Mouse (Mus musculus) MEL (cell line): ENCODE data around the gene Myh1. TPM values are rescaled to one million over a fixed set of nuclear protein-coding genes. Genes with fewer than 3 reads are reported as not detected.

Experiments used
- DNase-seq: peaks from one replicate; pipeline ENCODE4 v3.0.0; 2011; ENCODE audit warnings: low read depth, low spot score
- H3K27ac ChIP-seq: 2 replicates; pipeline ENCODE4 v1.5.1; 2012; ENCODE audit warnings: low read depth, mild to moderate bottlenecking, control low read depth, low read length, moderate library complexity; ENCODE audit not compliant: control insufficient read depth
- H3K27me3 ChIP-seq, 2 experiments: fragments of 150-350 bp in 1 of 2; sonication (generic) in 1 of 2; 2 replicates each; pipeline ENCODE4 v1.6.1; 2012; ENCODE audit warnings: low read length in 2 of 2, mild to moderate bottlenecking in 2 of 2, improper control_type of control experiment in 1 of 2, moderate library complexity in 1 of 2; ENCODE audit not compliant: insufficient read depth in 2 of 2, control insufficient read depth in 1 of 2
- H3K36me3 ChIP-seq, 2 experiments: 2 replicates each; pipeline ENCODE4 v1.6.1; 2012 to 2014; ENCODE audit warnings: low read length in 2 of 2, improper control_type of control experiment in 1 of 2, inconsistent platforms in 1 of 2, mild to moderate bottlenecking in 1 of 2; ENCODE audit not compliant: insufficient read depth in 2 of 2, control insufficient read depth in 1 of 2
- H3K4me1 ChIP-seq, 2 experiments: fragments of 150-350 bp in 1 of 2; sonication (generic) in 1 of 2; 2 replicates each; pipeline ENCODE4 v1.6.1; 2012; ENCODE audit warnings: low read length in 2 of 2, improper control_type of control experiment in 1 of 2, mild to moderate bottlenecking in 1 of 2; ENCODE audit not compliant: insufficient read depth in 2 of 2, control insufficient read depth in 1 of 2
- H3K4me3 ChIP-seq, 2 experiments: fragments of 150-350 bp in 1 of 2; sonication (generic) in 1 of 2; 2 replicates each; pipeline ENCODE4 v1.5.1; 2012; ENCODE audit warnings: low read depth in 2 of 2, low read length in 2 of 2, mild to moderate bottlenecking in 2 of 2, moderate library complexity in 2 of 2, control low read depth in 1 of 2, improper control_type of control experiment in 1 of 2; ENCODE audit not compliant: control insufficient read depth in 1 of 2, insufficient read depth in 1 of 2
- H3K79me2 ChIP-seq: 2 replicates; pipeline ENCODE4 v1.6.1; 2012; ENCODE audit warnings: mild to moderate bottlenecking, low read length, moderate library complexity; ENCODE audit not compliant: control insufficient read depth, poor library complexity, insufficient read depth
- H3K9ac ChIP-seq: 2 replicates; pipeline ENCODE4 v1.6.1; 2012; ENCODE audit warnings: low read depth, mild to moderate bottlenecking, control low read depth, low read length, moderate library complexity; ENCODE audit not compliant: control insufficient read depth, poor library complexity, severe bottlenecking
- H3K9me3 ChIP-seq: fragments of 150-350 bp; sonication (generic); replicated peaks from 2 replicates; pipeline ENCODE4 v1.6.1; 2012; ENCODE audit warnings: mild to moderate bottlenecking, low read length, improper control_type of control experiment, moderate library complexity; ENCODE audit not compliant: insufficient read depth
- CHD2 ChIP-seq: IDR thresholded peaks from 2 replicates; pipeline ENCODE4 v1.6.1; 2011; ENCODE audit warnings: low read length, improper control_type of control experiment
- E2F4 ChIP-seq: IDR thresholded peaks from 2 replicates; pipeline ENCODE4 v1.6.1; 2011; ENCODE audit warnings: low read depth, low read length, improper control_type of control experiment, borderline replicate concordance
- EP300 ChIP-seq, 2 experiments: IDR thresholded peaks; 2 replicates each; pipeline ENCODE4 v1.6.1; 2011; ENCODE audit warnings: improper control_type of control experiment in 2 of 2, low read length in 2 of 2, low read depth in 1 of 2, mild to moderate bottlenecking in 1 of 2
- ETS1 ChIP-seq: IDR thresholded peaks from 2 replicates; pipeline ENCODE4 v1.6.1; 2012; ENCODE audit warnings: low read depth, mild to moderate bottlenecking, inconsistent platforms, low read length, improper control_type of control experiment, moderate library complexity
- JUND ChIP-seq: IDR thresholded peaks from 2 replicates; pipeline ENCODE4 v1.6.1; 2011; ENCODE audit warnings: low read depth, mild to moderate bottlenecking, improper control_type of control experiment, low read length
- KAT2A ChIP-seq: conservative IDR thresholded peaks from 2 replicates; pipeline ENCODE4 v1.6.1; 2012; ENCODE audit warnings: low read depth, low read length, improper control_type of control experiment, inconsistent platforms
- MAX ChIP-seq: IDR thresholded peaks from 2 replicates; pipeline ENCODE4 v1.6.1; 2011; ENCODE audit warnings: low read length, improper control_type of control experiment
- MEF2A ChIP-seq: IDR thresholded peaks from 2 replicates; pipeline ENCODE4 v1.6.1; 2014; ENCODE audit warnings: low read depth, mild to moderate bottlenecking, inconsistent platforms, low read length, improper control_type of control experiment; ENCODE audit not compliant: poor library complexity, insufficient replicate concordance, severe bottlenecking; ENCODE audit errors: extremely low read depth
- NRF1 ChIP-seq: IDR thresholded peaks from 2 replicates; pipeline ENCODE4 v1.6.1; 2014; ENCODE audit warnings: low read depth, mild to moderate bottlenecking, inconsistent platforms, low read length, improper control_type of control experiment, moderate library complexity; ENCODE audit not compliant: poor library complexity, insufficient read depth, severe bottlenecking
- POLR2AphosphoS2 ChIP-seq: IDR thresholded peaks from 2 replicates; pipeline ENCODE4 v1.6.1; 2011; ENCODE audit warnings: low read length, improper control_type of control experiment
- TAL1 ChIP-seq: IDR thresholded peaks from 2 replicates; pipeline ENCODE4 v1.6.1; 2012; ENCODE audit warnings: mild to moderate bottlenecking, inconsistent platforms, low read length, moderate library complexity, mixed read lengths
- TCF12 ChIP-seq: IDR thresholded peaks from 2 replicates; pipeline ENCODE4 v1.6.1; 2014; ENCODE audit warnings: low read depth, mild to moderate bottlenecking, inconsistent platforms, low read length, improper control_type of control experiment, moderate library complexity
- UBTF ChIP-seq: IDR thresholded peaks from 2 replicates; pipeline ENCODE4 v1.6.1; 2012; ENCODE audit warnings: low read depth, mild to moderate bottlenecking, inconsistent platforms, low read length, improper control_type of control experiment, moderate library complexity, borderline replicate concordance; ENCODE audit not compliant: insufficient read depth
- USF1 ChIP-seq: IDR thresholded peaks from 2 replicates; pipeline ENCODE4 v1.6.1; 2014; ENCODE audit warnings: low read depth, mild to moderate bottlenecking, inconsistent platforms, low read length, improper control_type of control experiment, moderate library complexity
- USF2 ChIP-seq, 2 experiments: IDR thresholded peaks; 2 replicates each; pipeline ENCODE4 v1.6.1; 2011 to 2012; ENCODE audit warnings: improper control_type of control experiment in 2 of 2, low read length in 2 of 2, borderline replicate concordance in 1 of 2, inconsistent platforms in 1 of 2, low read depth in 1 of 2, mild to moderate bottlenecking in 1 of 2; ENCODE audit not compliant: insufficient read depth in 1 of 2
- ZC3H11A ChIP-seq: IDR thresholded peaks from 2 replicates; pipeline ENCODE4 v1.6.1; 2012; ENCODE audit warnings: low read depth, mild to moderate bottlenecking, inconsistent platforms, low read length, improper control_type of control experiment
- ZKSCAN1 ChIP-seq: IDR thresholded peaks from 2 replicates; pipeline ENCODE4 v1.6.1; 2012; ENCODE audit warnings: low read depth, mild to moderate bottlenecking, inconsistent platforms, low read length, improper control_type of control experiment, moderate library complexity
- polyA plus RNA-seq, 2 experiments: library from polyadenylated mRNA; stranded (reverse) in 1 of 2; unstranded in 1 of 2; fragments of >175 nt in 1 of 2; fragments of >200 nt in 1 of 2; gene quantifications; 2 replicates each; pipeline versions ENCODE4 v1.2.1 to v1.2.4; 2012; ENCODE audit warnings: low replicate concordance in 2 of 2, low read depth in 1 of 2; ENCODE audit not compliant: insufficient read length in 2 of 2, insufficient read depth in 1 of 2, missing spikeins in 1 of 2
- total RNA-seq: library from RNA; depleted of rRNA; stranded (reverse); fragments of 300-350 nt; gene quantifications from 2 replicates; pipeline ENCODE4 v1.2.3, GENCODE M21; 2012

Myh1 gene
- total and polyA plus RNA-seq, 3 experiments = not detected

- Histone ChIP-seq H3K9ac (no peak overlapping the region), H3K4me1 (no peaks in the 10 kb centered on the region), H3K79me2 (no peaks in the 10 kb centered on the region), H3K9me3 (no peaks in the 10 kb centered on the region), H3K4me3 (no peak overlapping the region), H3K27ac (no peak overlapping the region), H3K27me3 (no peaks in the 10 kb centered on the region; a peak in 2 of 4 replicates), H3K36me3 (no peaks in the 10 kb centered on the region)
- TF ChIP-seq USF2 (IDR thresholded peaks at IDR 0.05; ENCODE audit: borderline replicate concordance in 1 of 2, insufficient read depth in 1 of 2, low read depth in 1 of 2, low read length in 2 of 2) (no peak), EP300 (IDR thresholded peaks at IDR 0.05; ENCODE audit: low read depth in 1 of 2, low read length in 2 of 2) (no peak), ZKSCAN1 (no peak), E2F4 (no peak), ETS1 (no peak), USF1 (no peak)
- DNase-seq = no peak
These were observed 46.7 kb upstream of the Myh1 start for GRCm38 (mm10) chr11:67153123-67153522.

GRCm38 (mm10) chr11:67153843-67154242, 46.0 kb upstream of the Myh1 start:
- no peak for TF ChIP-seq TAL1
- no peak for TF ChIP-seq ETS1
- no peak for TF ChIP-seq MEF2A
- TF ChIP-seq TCF12 = no peak
- TF ChIP-seq JUND = no peak
- TF ChIP-seq NRF1 = no peak
- TF ChIP-seq ZC3H11A = no peak
- no peak for TF ChIP-seq POLR2AphosphoS2
- no peak for TF ChIP-seq UBTF
- no peak for TF ChIP-seq CHD2
- no peak for TF ChIP-seq MAX
- no peak for TF ChIP-seq USF2 (IDR thresholded peaks at IDR 0.05; ENCODE audit: borderline replicate concordance in 1 of 2, insufficient read depth in 1 of 2, low read depth in 1 of 2, low read length in 2 of 2)
- TF ChIP-seq KAT2A = no peak
- no peak for TF ChIP-seq EP300 (IDR thresholded peaks at IDR 0.05; ENCODE audit: low read depth in 1 of 2, low read length in 2 of 2)
- TF ChIP-seq, all 39 proteins: peak for 0
- Histone ChIP-seq H3K4me3 (no peak overlapping the region), H3K36me3 (no peaks in the 10 kb centered on the region), H3K9ac (no peak overlapping the region), H3K79me2 (no peaks in the 10 kb centered on the region), H3K27ac (no peak overlapping the region), H3K27me3 (no peaks in the 10 kb centered on the region; a peak in 2 of 4 replicates), H3K4me1 (no peaks in the 10 kb centered on the region), H3K9me3 (no peaks in the 10 kb centered on the region)
- DNase-seq = no peak
